Mouse (Mus musculus): ENCODE measurements at regions not wholly inside any gene's neighbourhood (a gene's known extent, or its start where the extent isn't known, plus 50 kb on each side); places are given as distances from the start of the nearest gene placed in this dataset.

- ATAC-seq (replicated peaks; ENCODE audit: insufficient number of reproducible peaks, low FRiP score, low TSS enrichment, low read depth) = no peak
These were observed 104.7 kb downstream of the Gm5447 start for GRCm38 (mm10) chr13:31078751-31079150.

GRCm38 (mm10) chr13:31080215-31080614, 106.2 kb downstream of the Gm5447 start:
- Histone ChIP-seq H3K4me2 (ENCODE audit: low read depth, low read length) (no peak overlapping the region; the same call in 1 of the 2 replicates), H3K36me3 (replicated peaks; ENCODE audit: control insufficient read depth, insufficient read depth, low read depth, low read length) (no peaks in the 10 kb centered on the region), H3K9ac (replicated peaks; ENCODE audit: low read length) (no peak overlapping the region), H3K27ac (replicated peaks; ENCODE audit: low read depth, low read length) (no peak overlapping the region), H3K4me3 (ENCODE audit: low read depth, low read length) (no peak overlapping the region), H3K9me3 (replicated peaks; ENCODE audit: control insufficient read depth, low read length) (no peaks in the 10 kb centered on the region), H3K27me3 (ENCODE audit: control insufficient read depth, insufficient read depth, low read length) (no peaks in the 10 kb centered on the region), H3K4me1 (ENCODE audit: control insufficient read depth, insufficient read depth, low read length) (no peaks in the 10 kb centered on the region)
- ATAC-seq (replicated peaks; ENCODE audit: insufficient number of reproducible peaks, low FRiP score, low TSS enrichment, low read depth) (peak; percentile 70; the same call in 1 of the 2 replicates), DNase-seq (ENCODE audit: low spot score) (peak; percentile 47)
- WGBS = 15% methylated on average over 4 of the region's 4 CpGs

More at GRCm38 (mm10) chr13:31078751-31079150, 104.7 kb downstream of the Gm5447 start:
- Histone ChIP-seq H3K27ac (replicated peaks; ENCODE audit: low read depth, low read length) (no peak overlapping the region), H3K4me3 (ENCODE audit: low read depth, low read length) (no peak overlapping the region), H3K4me2 (ENCODE audit: low read depth, low read length) (no peak overlapping the region), H3K9ac (replicated peaks; ENCODE audit: low read length) (no peak overlapping the region), H3K27me3 (ENCODE audit: control insufficient read depth, insufficient read depth, low read length) (no peaks in the 10 kb centered on the region), H3K4me1 (ENCODE audit: control insufficient read depth, insufficient read depth, low read length) (no peaks in the 10 kb centered on the region), H3K9me3 (replicated peaks; ENCODE audit: control insufficient read depth, low read length) (no peaks in the 10 kb centered on the region), H3K36me3 (replicated peaks; ENCODE audit: control insufficient read depth, insufficient read depth, low read depth, low read length) (no peaks in the 10 kb centered on the region)
- WGBS = 69% methylated on average over 3 of the region's 3 CpGs
- DNase-seq (ENCODE audit: low spot score) = no peak

- no peaks in the 10 kb centered on the region for H3K27me3 ChIP-seq (ENCODE audit: control insufficient read depth, insufficient read depth, low read length)
- H3K9ac ChIP-seq (replicated peaks; ENCODE audit: low read length) = no peak overlapping the region
- ATAC-seq (replicated peaks; ENCODE audit: insufficient number of reproducible peaks, low FRiP score, low TSS enrichment, low read depth) = no peak
- H3K36me3 ChIP-seq (replicated peaks; ENCODE audit: control insufficient read depth, insufficient read depth, low read depth, low read length) = no peaks in the 10 kb centered on the region
- no peak overlapping the region for H3K4me3 ChIP-seq (ENCODE audit: low read depth, low read length)
- H3K4me1 ChIP-seq (ENCODE audit: control insufficient read depth, insufficient read depth, low read length) = no peaks in the 10 kb centered on the region
- H3K27ac ChIP-seq (replicated peaks; ENCODE audit: low read depth, low read length) = no peak overlapping the region
- 37% methylated on average over 13 of the region's 13 CpGs for WGBS
- no peak overlapping the region for H3K4me2 ChIP-seq (ENCODE audit: low read depth, low read length)
- H3K9me3 ChIP-seq (replicated peaks; ENCODE audit: control insufficient read depth, low read length) = no peaks in the 10 kb centered on the region
- DNase-seq (ENCODE audit: low spot score) = peak; percentile 91
These were observed 108.6 kb downstream of the Gm5447 start for GRCm38 (mm10) chr13:31082448-31083140.

DNA sequence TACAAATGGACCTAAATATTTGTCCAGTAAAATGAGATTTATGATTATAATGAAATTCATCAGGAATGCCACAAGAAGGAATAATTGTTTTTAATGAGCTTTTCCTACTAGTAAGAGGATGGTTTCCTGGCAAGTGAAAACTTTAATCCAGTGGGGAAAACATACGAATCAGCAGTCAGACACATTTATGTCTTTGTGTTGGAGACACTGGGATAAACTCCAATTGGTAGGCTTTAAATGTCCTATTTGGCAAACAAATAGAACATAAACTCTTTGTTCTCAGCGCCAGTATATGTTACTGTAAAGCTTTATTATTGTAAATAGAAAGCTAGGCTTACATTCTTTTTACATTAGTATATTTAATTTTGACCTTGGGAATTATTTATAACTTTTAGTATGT, 127.0 kb downstream of the Gm5447 start:
- H3K9me3 ChIP-seq (replicated peaks; ENCODE audit: control insufficient read depth, low read length) = no peaks in the 10 kb centered on the region
- ATAC-seq (replicated peaks; ENCODE audit: insufficient number of reproducible peaks, low FRiP score, low TSS enrichment, low read depth) = no peak
- no peaks in the 10 kb centered on the region for H3K36me3 ChIP-seq (replicated peaks; ENCODE audit: control insufficient read depth, insufficient read depth, low read depth, low read length)
- no peaks in the 10 kb centered on the region for H3K27me3 ChIP-seq (ENCODE audit: control insufficient read depth, insufficient read depth, low read length)
- no peak overlapping the region for H3K27ac ChIP-seq (replicated peaks; ENCODE audit: low read depth, low read length)
- H3K9ac ChIP-seq (replicated peaks; ENCODE audit: low read length) = no peak overlapping the region
- no peak overlapping the region for H3K4me3 ChIP-seq (ENCODE audit: low read depth, low read length)
- no peak for DNase-seq (ENCODE audit: low spot score)
- no peak overlapping the region for H3K4me2 ChIP-seq (ENCODE audit: low read depth, low read length)
- H3K4me1 ChIP-seq (ENCODE audit: control insufficient read depth, insufficient read depth, low read length) = no peaks in the 10 kb centered on the region
- WGBS = 75% methylated on average over 2 of the region's 2 CpGs

- H3K9me3 ChIP-seq (replicated peaks; ENCODE audit: control insufficient read depth, low read length) = no peaks in the 10 kb centered on the region
- no peak overlapping the region for H3K9ac ChIP-seq (replicated peaks; ENCODE audit: low read length)
- no peaks in the 10 kb centered on the region for H3K4me1 ChIP-seq (ENCODE audit: control insufficient read depth, insufficient read depth, low read length)
- no peaks in the 10 kb centered on the region for H3K27me3 ChIP-seq (ENCODE audit: control insufficient read depth, insufficient read depth, low read length)
- no peak for DNase-seq (ENCODE audit: low spot score)
- H3K27ac ChIP-seq (replicated peaks; ENCODE audit: low read depth, low read length) = no peak overlapping the region
- 68% methylated on average over 2 of the region's 2 CpGs for WGBS
- H3K4me2 ChIP-seq (ENCODE audit: low read depth, low read length) = no peak overlapping the region
- no peak overlapping the region for H3K4me3 ChIP-seq (ENCODE audit: low read depth, low read length)
- no peaks in the 10 kb centered on the region for H3K36me3 ChIP-seq (replicated peaks; ENCODE audit: control insufficient read depth, insufficient read depth, low read depth, low read length)
- ATAC-seq (replicated peaks; ENCODE audit: insufficient number of reproducible peaks, low FRiP score, low TSS enrichment, low read depth) = no peak
These were observed 133.4 kb downstream of the Gm5447 start for GRCm38 (mm10) chr13:31107434-31107833.

- ATAC-seq (replicated peaks; ENCODE audit: insufficient number of reproducible peaks, low FRiP score, low TSS enrichment, low read depth) (no peak), DNase-seq (ENCODE audit: low spot score) (no peak)
- Histone ChIP-seq H3K27me3 (ENCODE audit: control insufficient read depth, insufficient read depth, low read length) (no peaks in the 10 kb centered on the region), H3K27ac (replicated peaks; ENCODE audit: low read depth, low read length) (no peak overlapping the region), H3K4me3 (ENCODE audit: low read depth, low read length) (no peak overlapping the region), H3K9me3 (replicated peaks; ENCODE audit: control insufficient read depth, low read length) (no peaks in the 10 kb centered on the region), H3K36me3 (replicated peaks; ENCODE audit: control insufficient read depth, insufficient read depth, low read depth, low read length) (no peaks in the 10 kb centered on the region), H3K4me2 (ENCODE audit: low read depth, low read length) (no peak overlapping the region), H3K4me1 (ENCODE audit: control insufficient read depth, insufficient read depth, low read length) (no peaks in the 10 kb centered on the region), H3K9ac (replicated peaks; ENCODE audit: low read length) (no peak overlapping the region)
- WGBS = 71% methylated on average over 2 of the region's 2 CpGs
These were observed 135.2 kb downstream of the Gm5447 start for GRCm38 (mm10) chr13:31109231-31109630.

DNA sequence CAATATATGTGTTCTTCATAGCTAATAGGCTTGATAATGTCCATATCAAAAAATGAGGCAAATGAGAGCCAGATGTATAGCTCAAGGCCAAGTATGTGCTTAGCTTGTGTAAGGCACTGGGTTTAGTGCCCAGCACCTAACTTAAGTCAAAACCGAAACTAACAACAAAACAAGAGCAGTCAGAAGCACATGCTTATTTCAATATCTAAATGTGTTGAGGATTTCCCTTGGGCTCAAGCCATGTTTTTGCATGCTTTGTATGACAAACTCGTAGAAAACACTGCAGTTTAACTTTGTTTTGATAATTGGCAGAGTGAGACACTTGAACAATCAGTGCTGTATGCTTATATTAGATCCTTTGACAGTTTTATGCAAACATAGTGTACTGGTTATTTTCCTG, 148.7 kb downstream of the Gm5447 start:
- H3K4me1 ChIP-seq (ENCODE audit: control insufficient read depth, insufficient read depth, low read length) = no peaks in the 10 kb centered on the region
- no peaks in the 10 kb centered on the region for H3K36me3 ChIP-seq (replicated peaks; ENCODE audit: control insufficient read depth, insufficient read depth, low read depth, low read length)
- ATAC-seq (replicated peaks; ENCODE audit: insufficient number of reproducible peaks, low FRiP score, low TSS enrichment, low read depth) (no peak), DNase-seq (ENCODE audit: low spot score) (no peak)
- H3K27me3 ChIP-seq (ENCODE audit: control insufficient read depth, insufficient read depth, low read length) = no peaks in the 10 kb centered on the region
- H3K4me2 ChIP-seq (ENCODE audit: low read depth, low read length) = no peak overlapping the region
- no peak overlapping the region for H3K9ac ChIP-seq (replicated peaks; ENCODE audit: low read length)
- 79% methylated on average over 2 of the region's 2 CpGs for WGBS
- no peak overlapping the region for H3K27ac ChIP-seq (replicated peaks; ENCODE audit: low read depth, low read length)
- no peak overlapping the region for H3K4me3 ChIP-seq (ENCODE audit: low read depth, low read length)
- no peaks in the 10 kb centered on the region for H3K9me3 ChIP-seq (replicated peaks; ENCODE audit: control insufficient read depth, low read length)

GRCm38 (mm10) chr13:31124547-31125216, 150.7 kb downstream of the Gm5447 start:
- 90% methylated on average over 4 of the region's 4 CpGs for WGBS
- Histone ChIP-seq H3K9ac (replicated peaks; ENCODE audit: low read length) (no peak overlapping the region), H3K27ac (replicated peaks; ENCODE audit: low read depth, low read length) (no peak overlapping the region), H3K4me3 (ENCODE audit: low read depth, low read length) (no peak overlapping the region), H3K4me2 (ENCODE audit: low read depth, low read length) (no peak overlapping the region), H3K9me3 (replicated peaks; ENCODE audit: control insufficient read depth, low read length) (no peaks in the 10 kb centered on the region), H3K27me3 (ENCODE audit: control insufficient read depth, insufficient read depth, low read length) (no peaks in the 10 kb centered on the region), H3K4me1 (ENCODE audit: control insufficient read depth, insufficient read depth, low read length) (no peaks in the 10 kb centered on the region), H3K36me3 (replicated peaks; ENCODE audit: control insufficient read depth, insufficient read depth, low read depth, low read length) (no peaks in the 10 kb centered on the region)
- DNase-seq (ENCODE audit: low spot score) (no peak), ATAC-seq (replicated peaks; ENCODE audit: insufficient number of reproducible peaks, low FRiP score, low TSS enrichment, low read depth) (no peak)

All from embryonic facial prominence, embryonic 11.5 days (tissue).